Mouse (Mus musculus): Measurements from ENCODE around the gene Hsd17b14. TPM values are rescaled to one million over a fixed set of nuclear protein-coding genes. Genes with fewer than 3 reads are reported as not detected.
"Not testable (repeated sequence)": the region's sequence is repeated elsewhere in the genome, so short reads cannot be mapped to it uniquely, and the experiment has no call there.

Gene Hsd17b14
- not detected for total RNA-seq (2021)

- intact Hi-C loops (cut with DNase I), result no loop called here
- DNase-seq, result no peak
These were observed at the start of gene Hsd17b14 for GRCm38 (mm10) chr7:45554744-45555143. Gene Hsd17b14, plus strand, starts transcription at chr7:45554893.

GRCm38 (mm10) chr7:45507583-45507982 lies 47.1 kb upstream of the Hsd17b14 start:
- intact Hi-C loops (cut with DNase I), result no loop called here
- no peak for DNase-seq

- no peak for DNase-seq
- intact Hi-C loops (cut with DNase I), result no loop called here
These were observed 46.1 kb upstream of the Hsd17b14 start for GRCm38 (mm10) chr7:45508561-45508960.

- intact Hi-C loops (cut with DNase I), result no loop called here
These were observed 45.4 kb upstream of the Hsd17b14 start for GRCm38 (mm10) chr7:45509181-45509882.

GRCm38 (mm10) chr7:45509912-45510787 lies 44.5 kb upstream of the Hsd17b14 start, which contains the start of gene Nucb1:
Gene Nucb1, minus strand, starts transcription at chr7:45510406.
- intact Hi-C loops (cut with DNase I), result no loop called here
- peak; percentile 92 for DNase-seq

More at GRCm38 (mm10) chr7:45509181-45509882, 45.4 kb upstream of the Hsd17b14 start:
- DNase-seq, result no peak

GRCm38 (mm10) chr7:45514411-45514810 lies 40.3 kb upstream of the Hsd17b14 start:
- no peak for DNase-seq
- intact Hi-C loops (cut with DNase I), result no loop called here

GRCm38 (mm10) chr7:45515436-45515835 lies 39.3 kb upstream of the Hsd17b14 start:
- intact Hi-C loops (cut with DNase I), result no loop called here
- DNase-seq, result no peak

GRCm38 (mm10) chr7:45516846-45517245 lies 37.8 kb upstream of the Hsd17b14 start:
- intact Hi-C loops (cut with DNase I); DNase-seq: not testable (repeated sequence)

- intact Hi-C loops (cut with DNase I), result no loop called here
- DNase-seq, result no peak
These were observed 36.1 kb upstream of the Hsd17b14 start for GRCm38 (mm10) chr7:45518618-45519017.

- intact Hi-C loops (cut with DNase I), result no loop called here
- DNase-seq, result no peak
These were observed 35.2 kb upstream of the Hsd17b14 start for GRCm38 (mm10) chr7:45519345-45520120.

- no peak for DNase-seq
- intact Hi-C loops (cut with DNase I), result no loop called here
These were observed 34.1 kb upstream of the Hsd17b14 start for GRCm38 (mm10) chr7:45520605-45521004.

GRCm38 (mm10) chr7:45521728-45522184 lies 32.9 kb upstream of the Hsd17b14 start:
- DNase-seq, result peak; percentile 90
- intact Hi-C loops (cut with DNase I), result no loop called here

- DNase-seq, result no peak
- intact Hi-C loops (cut with DNase I), result no loop called here
These were observed 32.4 kb upstream of the Hsd17b14 start for GRCm38 (mm10) chr7:45522194-45522752.

GRCm38 (mm10) chr7:45522957-45523676 lies 31.6 kb upstream of the Hsd17b14 start:
- DNase-seq, result no peak
- intact Hi-C loops (cut with DNase I), result no loop called here

- intact Hi-C loops (cut with DNase I), result no loop called here
- DNase-seq, result no peak
These were observed 31.0 kb upstream of the Hsd17b14 start for GRCm38 (mm10) chr7:45523678-45524170.

- peak; percentile 40 for DNase-seq
- intact Hi-C loops (cut with DNase I), result no loop called here
These were observed 29.7 kb upstream of the Hsd17b14 start for GRCm38 (mm10) chr7:45524841-45525621.

GRCm38 (mm10) chr7:45525809-45526473 lies 28.8 kb upstream of the Hsd17b14 start, which contains the start of the genes Ppp1r15a and Plekha4:
Gene Ppp1r15a, minus strand, starts transcription at chr7:45526268.
Gene Plekha4, plus strand, starts transcription at chr7:45526330.
- intact Hi-C loops (cut with DNase I), result no loop called here
- peak; percentile 92 for DNase-seq

GRCm38 (mm10) chr7:45526474-45527120 lies 28.1 kb upstream of the Hsd17b14 start:
- DNase-seq, result no peak
- intact Hi-C loops (cut with DNase I), result no loop called here
